Mouse (Mus musculus) heart, embryonic 14.5 days (tissue): Measurements from ENCODE around the gene Ehf. TPM values are rescaled to one million over a fixed set of nuclear protein-coding genes. Genes with fewer than 3 reads are reported as not detected.

ENCODE experiments used
- ATAC-seq: fragments of 200-750 bp; cut with Nextera tagmentation; 2 replicates; pipeline ENCODE4 v1.8.0; 2017; ENCODE audit warnings: low read depth, moderate TSS enrichment; ENCODE audit not compliant: insufficient number of reproducible peaks, insufficient read depth, low FRiP score
- H3K27ac ChIP-seq, 2 experiments: fragments of 200-500 bp in 1 of 2; fragments of 300-500 bp in 1 of 2; sonication (generic) in 1 of 2; replicated peaks in 1 of 2; 2 replicates each; pipeline ENCODE4 v1.5.1; 2012 to 2014; ENCODE audit warnings: low read depth in 2 of 2, low read length in 2 of 2, control low read depth in 1 of 2, mild to moderate bottlenecking in 1 of 2, mixed read lengths in 1 of 2; ENCODE audit not compliant: control insufficient read depth in 1 of 2, insufficient read depth in 1 of 2
- H3K27me3 ChIP-seq: fragments of 300-500 bp; sonication (generic); 2 replicates; pipeline ENCODE4 v1.6.1; 2014; ENCODE audit warnings: mild to moderate bottlenecking, low read length, control low read depth; ENCODE audit not compliant: control insufficient read depth, insufficient read depth
- H3K36me3 ChIP-seq: fragments of 300-500 bp; sonication (generic); 2 replicates; pipeline ENCODE4 v1.6.1; 2014; ENCODE audit warnings: mild to moderate bottlenecking, control low read depth, low read length, mixed read lengths; ENCODE audit not compliant: control insufficient read depth, insufficient read depth
- H3K4me1 ChIP-seq, 2 experiments: fragments of 200-500 bp in 1 of 2; fragments of 300-500 bp in 1 of 2; sonication (generic) in 1 of 2; 2 replicates each; pipeline ENCODE4 v1.6.1; 2012 to 2014; ENCODE audit warnings: low read length in 2 of 2, control low read depth in 1 of 2, mixed read lengths in 1 of 2; ENCODE audit not compliant: control insufficient read depth in 2 of 2, insufficient read depth in 2 of 2
- H3K4me2 ChIP-seq: fragments of 300-500 bp; sonication (generic); 2 replicates; pipeline ENCODE4 v1.6.1; 2014; ENCODE audit warnings: mild to moderate bottlenecking, low read length
- H3K4me3 ChIP-seq, 2 experiments: fragments of 200-500 bp in 1 of 2; fragments of 300-500 bp in 1 of 2; sonication (generic) in 1 of 2; 2 replicates each; pipeline ENCODE4 v1.5.1; 2012 to 2014; ENCODE audit warnings: low read length in 2 of 2, mild to moderate bottlenecking in 2 of 2, control low read depth in 1 of 2, low read depth in 1 of 2, moderate library complexity in 1 of 2; ENCODE audit not compliant: control insufficient read depth in 1 of 2, insufficient read depth in 1 of 2
- H3K9ac ChIP-seq: fragments of 300-500 bp; sonication (generic); 2 replicates; pipeline ENCODE4 v1.6.1; 2014; ENCODE audit warnings: mild to moderate bottlenecking, low read length
- H3K9me3 ChIP-seq: fragments of 300-500 bp; sonication (generic); 2 replicates; pipeline ENCODE4 v1.6.1; 2016; ENCODE audit warnings: low read length, control low read depth; ENCODE audit not compliant: control insufficient read depth
- WGBS: fragments of 180-500 bp; shearing (Covaris S2); extraction: QIAGEN DNeasy Blood & Tissue Kit; methylation state at CpG from one replicate; pipeline ENCODE4 v1.1.7; 2014; 5-methylcytosine and 5-hydroxymethylcytosine counted together
- polyA plus RNA-seq: library from polyadenylated mRNA; unstranded; fragments of >200 nt; fragmentation: Nextera tagmentation; extraction: Ambion mirVana; gene quantifications from 2 replicates; pipeline ENCODE4 v1.2.1, GENCODE M21; 2014

Ehf gene
- polyA plus RNA-seq, 1 experiment from 2014 or later, result 0.20 TPM

- Histone ChIP-seq H3K9ac (no peak overlapping the region), H3K4me1 (no peaks in the 10 kb centered on the region), H3K9me3 (no peaks in the 10 kb centered on the region), H3K27me3 (no peaks in the 10 kb centered on the region), H3K27ac (no peak overlapping the region), H3K36me3 (no peaks in the 10 kb centered on the region), H3K4me2 (no peak overlapping the region), H3K4me3 (no peak overlapping the region)
- WGBS, result 73% methylated on average over 3 of the region's 3 CpGs
- no peak for ATAC-seq
Observed at GRCm38 (mm10) chr2:103337370-103337769, 34.3 kb upstream of the Ehf start.

- Histone ChIP-seq H3K4me1 (no peaks in the 10 kb centered on the region), H3K27ac (no peak overlapping the region), H3K4me3 (no peak overlapping the region), H3K9me3 (no peaks in the 10 kb centered on the region), H3K9ac (no peak overlapping the region), H3K4me2 (no peak overlapping the region), H3K27me3 (no peaks in the 10 kb centered on the region), H3K36me3 (no peaks in the 10 kb centered on the region)
- no peak for ATAC-seq
- WGBS, result 70% methylated on average over 11 of the region's 11 CpGs
Observed at GRCm38 (mm10) chr2:103336621-103337020, 33.5 kb upstream of the Ehf start.

GRCm38 (mm10) chr2:103336000-103336399, 32.9 kb upstream of the Ehf start:
- H3K9me3 ChIP-seq, result no peaks in the 10 kb centered on the region
- no peak overlapping the region for H3K27ac ChIP-seq
- no peak overlapping the region for H3K4me2 ChIP-seq
- ATAC-seq, result no peak
- H3K9ac ChIP-seq, result no peak overlapping the region
- H3K4me3 ChIP-seq, result no peak overlapping the region
- WGBS, result 79% methylated on average over 3 of the region's 3 CpGs
- H3K36me3 ChIP-seq, result no peaks in the 10 kb centered on the region
- no peaks in the 10 kb centered on the region for H3K4me1 ChIP-seq
- no peaks in the 10 kb centered on the region for H3K27me3 ChIP-seq

- Histone ChIP-seq H3K4me1 (no peaks in the 10 kb centered on the region), H3K4me2 (no peak overlapping the region), H3K27me3 (no peaks in the 10 kb centered on the region), H3K9ac (no peak overlapping the region), H3K36me3 (no peaks in the 10 kb centered on the region), H3K4me3 (no peak overlapping the region), H3K9me3 (no peaks in the 10 kb centered on the region), H3K27ac (no peak overlapping the region)
- WGBS, result 74% methylated on average over 3 of the region's 3 CpGs
- ATAC-seq, result no peak
Observed at GRCm38 (mm10) chr2:103331666-103332191, 28.7 kb upstream of the Ehf start.

GRCm38 (mm10) chr2:103328731-103329130, 25.7 kb upstream of the Ehf start:
- Histone ChIP-seq H3K9ac (no peak overlapping the region), H3K9me3 (no peaks in the 10 kb centered on the region), H3K27ac (no peak overlapping the region), H3K4me1 (peaks cover 0 to 3% of the 10 kb centered on the region in 2 experiments; a peak in 1 of 4 replicates), H3K27me3 (no peaks in the 10 kb centered on the region), H3K36me3 (no peaks in the 10 kb centered on the region), H3K4me2 (no peak overlapping the region), H3K4me3 (no peak overlapping the region)
- ATAC-seq, result no peak
- 63% methylated on average over 4 of the region's 4 CpGs for WGBS

- Histone ChIP-seq H3K27me3 (no peaks in the 10 kb centered on the region), H3K36me3 (no peaks in the 10 kb centered on the region), H3K27ac (no peak overlapping the region), H3K9ac (no peak overlapping the region), H3K4me3 (no peak overlapping the region), H3K4me2 (no peak overlapping the region), H3K4me1 (peaks cover 0 to 3% of the 10 kb centered on the region in 2 experiments; a peak in 1 of 4 replicates), H3K9me3 (no peaks in the 10 kb centered on the region)
- WGBS, result 73% methylated on average over 7 of the region's 7 CpGs
- no peak for ATAC-seq
Observed at GRCm38 (mm10) chr2:103325301-103326048, 22.4 kb upstream of the Ehf start.

GRCm38 (mm10) chr2:103324320-103324719, 21.2 kb upstream of the Ehf start:
- Histone ChIP-seq H3K36me3 (no peaks in the 10 kb centered on the region), H3K4me2 (no peak overlapping the region), H3K4me1 (peaks cover 0 to 3% of the 10 kb centered on the region in 2 experiments; a peak in 1 of 4 replicates), H3K9me3 (no peaks in the 10 kb centered on the region), H3K27me3 (no peaks in the 10 kb centered on the region), H3K27ac (no peak overlapping the region), H3K9ac (no peak overlapping the region), H3K4me3 (no peak overlapping the region)
- ATAC-seq, result no peak
- 62% methylated on average over 2 of the region's 2 CpGs for WGBS
